Mouse (Mus musculus): ENCODE results near the gene Ctso.
A peak's percentile ranks its signal among the peaks of the same experiment; 100 is the strongest.

The Ctso gene

DNA sequence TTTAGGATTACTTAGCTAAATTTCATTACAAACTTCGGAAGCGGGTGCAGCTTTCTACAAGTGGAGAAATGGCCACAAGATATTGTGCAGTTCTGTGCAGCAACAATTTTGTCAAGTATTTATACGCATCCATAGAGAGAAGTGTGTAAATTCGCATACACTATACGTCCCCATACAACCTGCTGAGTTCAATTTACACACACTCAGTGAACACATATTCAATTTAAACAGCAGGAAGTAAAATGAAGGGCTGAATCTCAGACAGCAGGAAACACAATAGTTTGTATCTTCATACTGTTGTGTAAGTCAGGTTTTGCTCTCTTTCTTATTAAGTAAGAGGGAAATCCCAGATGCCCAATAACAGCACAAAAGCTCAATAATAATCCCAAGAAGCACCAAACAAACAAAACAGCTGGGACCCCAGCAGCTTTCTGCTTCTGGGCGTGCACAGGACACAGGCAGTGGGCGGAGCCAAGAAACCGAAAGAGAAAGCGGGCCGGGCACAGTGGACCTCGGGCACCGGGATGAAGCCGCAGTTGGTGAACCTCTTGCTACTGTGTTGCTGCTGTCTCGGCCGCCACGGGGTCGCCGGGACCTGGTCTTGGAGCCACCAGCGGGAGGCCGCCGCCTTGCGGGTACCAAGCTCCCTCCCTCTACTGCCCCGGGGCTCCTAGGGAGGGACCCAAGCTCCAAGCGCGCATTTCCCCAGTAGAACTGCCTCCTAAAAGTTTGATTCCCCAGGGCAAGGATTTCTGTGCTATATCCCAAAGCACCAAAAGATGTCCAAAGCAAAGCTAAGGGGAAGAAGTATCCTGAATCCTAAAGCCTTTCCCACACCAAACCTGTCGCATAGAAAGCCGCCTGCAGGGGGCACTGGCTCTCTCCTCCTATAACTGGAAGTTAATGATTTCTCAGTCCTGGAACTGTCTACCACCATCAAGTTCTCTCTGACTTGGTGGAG is at the start of gene Ctso:
Ctso (plus strand) TSS at position 461 of the 961 bp plus-strand sequence.
- peak; percentile 92 for DNase-seq

DNA sequence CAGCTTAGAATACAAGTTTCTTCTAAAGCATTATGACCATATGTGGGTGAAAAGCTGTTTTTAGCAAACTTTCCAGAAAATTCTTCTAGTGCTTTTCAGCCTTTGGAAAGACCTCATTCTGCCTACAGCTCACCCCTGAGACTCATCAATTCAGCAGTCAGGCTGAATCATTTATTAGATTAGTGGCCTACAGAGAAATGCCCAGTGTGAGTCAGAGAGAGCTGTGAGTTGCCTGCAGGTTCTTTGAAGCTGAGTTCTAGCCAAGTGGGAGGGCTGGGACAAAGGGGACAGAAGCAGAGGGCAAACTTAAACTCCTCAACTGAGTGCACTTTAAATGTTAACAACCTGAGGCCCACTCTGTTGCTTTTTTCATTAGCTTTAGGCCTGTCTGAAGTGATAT is 48.5 kb upstream of the Ctso start:
- DNase-seq = no peak

DNA sequence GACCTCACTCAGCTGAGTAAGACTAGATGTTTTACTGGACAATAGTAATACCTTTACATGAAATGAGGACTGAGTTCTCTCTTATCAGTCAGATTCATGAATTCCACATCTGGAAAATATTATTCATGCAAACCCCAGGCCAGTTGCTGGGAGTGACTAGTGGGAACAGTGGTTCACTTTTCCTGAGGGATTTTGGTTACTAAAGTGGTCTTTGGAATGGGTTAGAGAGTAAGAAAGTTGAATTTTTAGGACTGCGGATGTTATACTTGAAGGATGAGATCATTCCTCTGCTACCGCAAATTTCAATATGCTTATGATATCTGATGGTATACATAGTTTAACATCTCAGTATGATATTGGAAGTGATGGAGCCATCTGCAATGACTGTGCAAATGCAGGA is 46.8 kb upstream of the Ctso start:
- no peak for DNase-seq

DNA sequence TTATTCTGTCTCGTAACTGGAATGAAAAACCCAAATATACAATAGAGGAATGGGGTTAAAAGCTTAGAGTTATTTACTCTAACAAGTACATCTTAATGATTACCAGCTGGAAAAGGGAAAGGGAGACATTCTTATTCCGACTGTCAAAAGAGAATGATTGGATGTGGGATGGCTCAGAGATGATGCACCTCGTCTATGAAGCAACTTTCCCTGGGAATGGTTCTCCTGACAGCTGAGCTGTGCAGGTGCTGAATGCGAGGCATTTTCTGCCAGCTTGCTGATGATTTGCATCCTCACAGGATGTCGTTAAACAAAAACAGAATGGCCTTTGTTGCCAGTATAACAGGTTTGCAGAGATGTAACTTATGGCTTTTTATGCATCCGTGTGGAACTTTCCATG is 43.3 kb upstream of the Ctso start:
- DNase-seq = no peak

DNA sequence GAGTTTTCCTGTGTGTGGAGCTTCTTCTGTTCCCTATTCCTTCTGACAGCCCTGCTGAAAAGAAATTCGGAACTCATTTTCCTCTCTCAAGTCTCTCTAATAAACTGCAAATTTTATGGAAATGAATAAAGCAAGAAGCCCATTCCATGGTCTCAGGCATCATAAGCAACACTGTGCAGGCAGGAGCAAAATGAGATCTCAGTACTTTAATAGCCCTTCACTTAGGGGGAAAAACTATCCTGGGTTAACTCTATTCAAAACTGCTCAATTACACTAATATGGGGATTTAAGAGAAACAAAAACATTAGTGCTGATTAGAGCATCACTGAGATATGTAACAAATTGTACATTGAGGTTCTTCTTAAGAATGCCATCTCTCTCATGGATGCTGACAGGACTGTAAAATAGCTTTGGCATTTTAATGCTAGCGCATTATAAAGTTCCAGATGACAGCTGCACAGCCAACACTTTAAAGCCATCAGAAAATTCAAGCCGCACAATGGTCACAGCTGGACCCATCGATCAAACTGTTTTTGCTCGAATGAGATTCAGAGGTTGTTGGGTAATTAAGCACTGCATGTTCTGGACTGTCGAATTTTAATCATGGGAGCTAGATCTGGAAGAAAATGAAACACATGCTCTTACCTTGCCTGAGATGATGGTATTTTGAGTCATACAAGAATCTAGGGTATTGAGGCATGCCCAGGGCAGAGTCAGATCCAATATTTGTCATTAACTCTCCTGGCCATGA is 21.9 kb upstream of the Ctso start:
- no peak for DNase-seq

DNA sequence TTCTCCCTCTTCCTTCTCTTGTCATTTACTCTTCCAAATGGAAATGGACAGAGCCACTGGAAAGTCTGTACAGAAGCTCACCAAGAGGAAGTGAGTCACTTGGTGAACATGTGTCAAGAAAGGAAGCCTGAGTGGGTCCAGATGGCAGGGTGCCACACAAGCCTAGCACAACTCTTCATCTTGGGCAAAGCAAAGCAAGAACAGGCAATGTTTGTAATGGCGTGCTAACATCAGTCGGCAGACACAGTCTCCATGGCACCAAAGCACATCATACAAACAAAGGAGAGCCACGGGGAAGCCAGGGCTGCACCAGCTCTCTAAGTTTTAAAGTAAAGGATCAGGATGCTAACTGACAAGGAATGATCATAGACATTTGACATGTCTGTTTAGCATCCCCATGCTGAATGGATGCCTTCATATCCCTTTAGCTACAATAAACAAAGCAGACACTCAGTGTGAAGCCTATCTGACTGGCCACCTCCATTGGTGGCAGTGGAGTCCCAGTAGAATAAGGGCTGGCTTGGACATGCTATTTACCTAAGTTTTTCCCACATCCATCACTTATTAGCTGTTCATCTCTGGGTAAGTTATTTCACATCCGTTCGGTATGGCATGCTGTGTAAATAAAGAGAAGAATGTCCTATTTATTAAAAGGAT is 16.2 kb upstream of the Ctso start:
- no peak for DNase-seq

DNA sequence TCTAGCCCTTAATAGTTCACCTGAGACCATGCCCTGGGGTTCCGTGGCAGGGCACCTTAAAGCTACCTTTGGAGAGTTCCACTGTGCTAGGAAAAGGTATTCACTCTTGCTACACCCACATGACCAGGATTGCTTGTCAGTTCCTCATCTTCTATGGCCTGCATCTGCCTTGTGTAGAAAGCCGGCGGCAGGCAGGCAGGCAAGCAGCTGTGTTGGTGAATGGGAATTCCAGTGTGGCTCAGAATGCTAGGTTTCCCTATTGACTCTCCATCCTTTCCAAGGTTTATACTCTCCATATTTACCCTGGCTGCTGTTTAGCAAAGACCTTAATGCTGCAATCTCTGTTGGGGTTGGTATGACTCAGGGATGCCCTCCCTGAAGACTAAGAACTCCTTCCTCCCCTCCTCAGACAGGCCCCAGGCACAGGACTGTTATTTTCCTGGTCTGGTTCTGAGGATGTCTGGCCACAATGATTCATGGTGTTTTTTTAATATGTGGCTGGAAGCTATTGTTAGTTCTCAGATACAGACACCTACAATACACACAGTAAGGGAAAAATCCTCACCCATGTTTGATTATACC is 15.0 kb upstream of the Ctso start:
- no peak for DNase-seq

DNA sequence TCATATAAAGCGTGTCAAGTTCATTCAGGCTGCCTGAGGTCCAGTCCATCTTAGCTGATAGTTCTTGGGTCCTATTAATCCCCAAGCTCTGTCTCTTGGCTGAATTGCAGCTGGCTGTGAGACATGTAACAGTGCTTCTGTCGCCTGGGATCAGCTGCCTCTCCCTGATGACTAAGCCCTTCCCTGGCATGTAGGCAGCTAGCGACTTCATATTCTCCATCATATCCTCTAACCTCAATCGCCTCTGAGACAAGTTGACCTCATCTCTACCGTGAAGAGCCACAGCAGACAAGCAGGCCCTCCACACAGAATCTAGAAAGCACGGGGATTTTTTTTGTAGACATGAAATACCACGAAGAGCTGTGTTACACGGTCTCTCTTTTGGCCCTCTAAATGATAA is 14.2 kb upstream of the Ctso start:
- DNase-seq = no peak

DNA sequence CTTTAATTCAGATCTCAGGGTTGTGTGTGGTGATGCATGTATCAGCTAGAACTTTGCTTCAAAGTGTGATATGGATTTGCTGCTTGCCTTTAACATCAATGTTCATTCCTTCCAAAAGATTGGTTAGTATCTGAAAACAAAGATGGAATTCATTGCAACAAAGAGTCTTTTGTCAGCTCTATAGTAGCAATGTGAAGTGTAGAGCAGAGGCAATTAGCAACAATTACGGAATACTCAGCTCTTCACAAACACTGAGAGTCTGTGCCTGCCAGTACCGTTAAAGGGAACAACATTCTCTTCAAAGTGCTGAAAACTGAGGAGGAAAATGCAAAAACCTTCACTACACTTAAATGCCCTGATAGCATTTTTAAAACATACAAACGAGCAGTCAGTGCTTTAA is 12.7 kb upstream of the Ctso start:
- no peak for DNase-seq

DNA sequence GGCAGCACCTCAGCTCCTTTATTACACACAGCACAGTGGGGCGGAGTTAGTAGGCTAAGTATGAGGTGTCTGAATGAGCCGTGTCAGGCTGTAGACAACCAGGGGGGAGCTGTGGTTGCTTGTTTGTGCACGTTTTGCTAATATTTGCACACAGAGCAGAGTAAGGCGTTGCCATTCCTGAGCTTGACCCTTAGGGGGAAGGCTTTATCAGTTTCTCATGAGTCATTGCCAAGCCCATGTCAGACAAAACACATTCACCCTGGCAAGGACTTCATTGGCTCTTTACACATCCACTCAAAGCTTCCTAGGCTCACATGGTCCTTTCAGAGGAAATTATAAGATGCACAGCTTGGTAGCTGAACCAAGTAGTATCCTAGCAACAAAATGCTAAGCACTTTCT is 9.5 kb upstream of the Ctso start:
- DNase-seq = no peak

DNA sequence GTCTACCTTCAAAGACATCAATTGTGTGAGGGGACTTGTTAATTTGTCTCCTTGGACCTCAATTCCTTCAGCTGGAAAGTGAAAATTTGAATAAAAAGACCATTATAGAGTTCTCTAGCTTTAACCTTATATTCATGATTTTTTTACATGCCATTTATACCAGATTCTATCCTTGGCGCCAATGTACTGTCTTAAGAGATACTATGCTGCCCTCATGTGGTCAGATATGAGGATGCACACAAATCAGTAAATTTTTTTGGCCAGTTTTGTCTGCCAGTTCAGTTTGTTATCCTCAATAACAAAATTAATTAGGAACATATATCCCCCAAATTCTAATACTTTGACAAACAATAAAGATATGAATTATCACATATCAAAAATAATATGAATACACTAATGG is 7.5 kb upstream of the Ctso start:
- DNase-seq = peak; percentile 51

DNA sequence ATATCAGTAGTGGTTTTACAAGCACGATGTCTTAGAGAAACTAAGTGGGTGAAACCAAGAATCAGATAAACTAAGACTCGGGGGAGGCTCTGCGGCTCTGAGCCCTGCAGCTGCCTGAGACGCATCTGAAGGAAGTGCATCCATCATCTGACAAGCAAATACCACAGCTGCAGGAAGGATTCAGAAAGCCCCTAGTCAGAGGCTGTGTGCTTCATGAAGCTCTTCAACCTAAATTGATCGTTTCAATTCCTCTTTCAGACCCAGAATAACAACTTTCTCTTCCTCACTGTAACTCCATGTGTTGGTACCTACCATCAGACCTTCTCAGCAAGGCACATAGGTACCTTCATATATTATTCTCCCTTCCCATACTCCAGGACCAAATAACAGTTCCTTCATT is 6.5 kb upstream of the Ctso start:
- no peak for DNase-seq

DNA sequence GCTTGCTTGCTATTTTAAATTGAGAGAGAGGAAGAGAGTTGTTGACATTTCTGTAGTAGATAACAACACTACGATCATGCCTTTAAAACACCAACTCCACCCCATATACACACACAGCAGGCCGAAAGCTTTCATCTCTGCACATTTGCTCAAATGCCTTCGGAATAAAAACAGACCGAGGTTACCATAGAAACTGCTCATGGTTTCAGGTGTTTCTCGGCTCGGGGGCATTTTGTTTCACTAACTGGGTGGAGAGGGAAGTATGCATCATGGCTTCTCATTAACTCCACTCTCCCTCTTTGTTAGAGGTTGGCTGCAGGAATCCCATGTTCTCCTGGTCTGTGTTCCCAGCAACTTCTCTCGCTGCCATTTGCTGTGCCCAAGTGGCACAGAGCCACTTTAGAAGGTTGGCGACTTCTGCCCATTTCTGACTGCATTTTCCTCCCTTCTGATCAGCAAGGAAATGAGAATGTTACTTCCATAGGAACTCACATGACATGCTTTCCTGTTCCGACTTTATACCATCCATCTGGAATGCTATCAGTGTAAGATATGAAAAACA is 5.6 kb upstream of the Ctso start:
- no peak for DNase-seq

DNA sequence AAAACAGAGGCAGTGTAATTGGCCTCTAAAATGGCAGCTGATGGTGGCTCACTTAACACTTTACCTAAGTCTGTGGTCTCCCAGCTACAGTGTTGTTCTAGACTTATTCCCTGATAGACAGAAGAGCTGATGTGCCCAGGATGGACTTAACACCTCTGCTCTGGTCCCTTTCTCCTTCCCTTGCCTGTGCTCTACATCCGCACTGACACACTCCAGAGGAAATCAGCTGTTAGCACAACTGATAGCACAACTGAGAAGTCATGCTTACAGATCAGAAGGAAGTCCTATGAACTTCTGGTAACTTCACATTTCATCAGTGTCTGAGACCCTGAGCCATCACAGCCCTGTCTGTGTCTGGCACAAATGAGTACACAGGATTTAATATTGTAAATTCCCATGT is 3.3 kb upstream of the Ctso start:
- DNase-seq = no peak

DNA sequence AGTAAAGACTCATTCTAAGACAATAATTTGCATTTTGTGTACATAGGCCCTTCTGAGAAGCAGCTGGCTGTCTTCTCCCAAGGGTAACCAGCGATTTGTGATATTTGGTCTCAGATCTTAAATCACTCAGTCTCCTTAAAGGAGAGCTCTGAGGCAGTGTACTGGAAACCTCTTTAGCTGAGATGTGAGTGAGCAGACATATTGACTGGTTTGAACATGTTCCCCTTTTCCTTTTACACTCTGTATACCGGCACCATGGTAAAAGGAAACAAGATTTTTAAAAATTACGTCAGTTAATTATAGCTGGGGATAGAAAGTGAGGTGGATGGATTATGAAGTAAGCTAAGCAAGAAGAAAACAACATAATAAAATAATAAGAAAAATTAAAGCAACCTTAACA is 706 bp upstream of the Ctso start:
- DNase-seq = no peak

DNA sequence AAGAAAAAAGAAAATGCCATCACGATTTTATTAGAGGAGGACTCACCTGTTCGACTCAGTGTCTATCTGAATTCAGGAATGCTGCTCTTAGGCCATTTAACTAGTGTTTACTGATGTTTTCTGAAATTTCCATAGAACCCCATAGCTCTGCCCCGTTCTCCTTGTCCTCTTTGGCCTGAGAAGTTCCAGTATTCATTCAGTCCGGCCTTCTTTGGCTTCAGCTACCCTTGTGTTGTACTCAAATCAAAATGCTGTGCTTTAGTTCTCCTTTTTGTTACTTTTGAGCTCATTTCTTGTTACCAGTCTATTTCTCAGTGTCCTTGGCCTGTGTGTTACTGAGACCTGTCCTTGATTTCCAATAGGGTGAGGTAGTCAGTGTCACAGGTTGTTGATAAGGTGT is 947 bp downstream of the Ctso start:
- no peak for DNase-seq

DNA sequence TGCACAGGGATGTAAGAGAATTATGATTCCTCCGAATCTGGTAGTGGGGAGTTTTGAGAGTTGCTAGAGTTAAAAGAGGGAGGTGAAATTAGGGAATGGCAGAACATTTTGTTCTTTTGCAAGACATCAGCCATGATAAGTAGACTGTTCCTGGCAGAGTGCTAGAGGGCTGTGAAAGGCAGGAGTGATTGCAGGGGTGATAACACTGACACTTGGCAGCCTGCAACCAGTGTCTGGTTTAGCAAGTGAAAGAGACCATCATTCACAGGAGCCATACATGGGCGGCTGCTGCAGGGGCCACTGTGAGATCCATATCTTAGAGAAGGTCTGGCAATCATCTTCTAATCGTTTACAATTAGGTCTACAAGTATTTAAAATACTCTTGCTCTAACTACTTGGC is 6.5 kb downstream of the Ctso start:
- peak; percentile 19 for DNase-seq

DNA sequence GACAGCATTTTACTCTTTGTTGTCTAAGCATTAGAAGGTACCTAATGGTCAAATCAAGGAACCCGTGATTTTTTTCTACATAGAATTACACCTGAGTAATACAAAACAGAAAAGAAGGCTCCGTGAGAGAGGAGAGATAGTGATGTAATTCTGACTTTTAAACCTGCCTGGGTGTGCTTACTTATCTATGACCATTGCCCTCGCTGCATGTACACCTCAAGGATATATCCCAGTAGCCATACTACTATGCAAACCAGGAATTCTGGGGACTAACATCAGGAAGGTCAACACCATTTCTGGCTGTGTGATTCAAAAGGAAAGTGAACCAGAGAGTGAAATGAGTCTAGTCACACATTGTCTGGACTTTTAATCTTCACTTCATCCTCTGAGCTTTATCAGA is 9.9 kb downstream of the Ctso start:
- no peak for DNase-seq

DNA sequence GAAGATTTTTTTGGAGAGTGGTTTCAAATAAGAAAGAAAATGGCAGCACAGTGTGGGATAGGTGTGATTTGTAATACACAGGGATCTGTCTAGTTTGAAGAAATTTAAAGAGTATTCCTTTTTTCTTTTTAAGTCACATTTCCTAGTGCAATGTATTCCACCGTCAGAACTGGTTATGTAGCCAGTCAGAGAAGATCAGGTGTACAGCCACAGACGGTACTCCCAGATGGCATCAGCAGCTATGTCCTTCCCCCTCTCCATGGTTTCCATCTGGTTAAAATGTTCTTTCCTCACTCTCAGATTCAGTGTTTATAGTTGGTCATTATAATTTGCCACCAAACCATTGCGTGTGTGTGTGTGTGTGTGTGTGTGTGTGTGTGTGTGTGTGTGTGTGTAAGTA is 10.7 kb downstream of the Ctso start:
- no peak for DNase-seq

DNA sequence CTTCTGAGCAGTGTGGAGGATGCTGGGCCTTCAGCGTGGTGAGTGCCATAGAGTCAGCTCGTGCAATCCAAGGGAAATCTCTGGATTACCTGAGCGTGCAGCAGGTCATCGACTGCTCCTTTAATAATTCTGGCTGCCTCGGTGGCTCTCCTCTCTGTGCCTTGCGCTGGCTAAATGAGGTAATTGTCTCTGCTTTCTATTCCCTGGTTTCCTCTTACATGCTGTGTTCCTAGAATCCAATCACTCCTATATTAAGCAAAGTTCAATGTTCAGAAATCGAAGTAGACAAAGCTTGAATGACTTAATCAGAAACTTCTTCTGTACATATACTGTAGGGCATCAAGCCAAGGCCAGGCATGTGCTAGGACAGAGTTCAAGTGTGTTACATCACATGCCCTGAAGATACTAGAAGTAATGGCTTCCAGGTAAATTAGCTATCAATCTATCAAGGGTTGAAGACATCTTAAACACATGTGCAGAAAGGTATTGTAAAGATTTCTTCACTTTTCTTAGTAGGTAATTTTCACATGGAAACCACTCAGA is 12.5 kb downstream of the Ctso start:
- DNase-seq = no peak

DNA sequence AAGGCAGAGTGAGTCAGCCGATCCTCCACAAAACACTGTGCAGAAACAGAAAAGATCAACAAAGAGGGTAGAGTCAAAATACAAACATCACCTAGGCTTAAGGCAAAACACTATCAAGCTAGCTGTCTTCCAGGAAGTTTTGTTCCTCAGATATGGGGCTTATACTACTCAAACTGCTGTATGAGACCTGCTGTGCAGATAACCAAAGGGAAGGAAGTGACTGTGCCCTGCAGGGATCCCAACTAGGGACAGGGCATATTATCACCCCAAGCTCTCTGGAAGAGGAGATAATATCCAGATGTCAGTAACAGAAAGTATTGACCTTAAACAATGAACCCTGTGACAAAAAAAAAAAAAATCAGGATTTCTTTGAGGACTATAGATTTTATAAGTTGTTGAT is 16.6 kb downstream of the Ctso start:
- DNase-seq = no peak

DNA sequence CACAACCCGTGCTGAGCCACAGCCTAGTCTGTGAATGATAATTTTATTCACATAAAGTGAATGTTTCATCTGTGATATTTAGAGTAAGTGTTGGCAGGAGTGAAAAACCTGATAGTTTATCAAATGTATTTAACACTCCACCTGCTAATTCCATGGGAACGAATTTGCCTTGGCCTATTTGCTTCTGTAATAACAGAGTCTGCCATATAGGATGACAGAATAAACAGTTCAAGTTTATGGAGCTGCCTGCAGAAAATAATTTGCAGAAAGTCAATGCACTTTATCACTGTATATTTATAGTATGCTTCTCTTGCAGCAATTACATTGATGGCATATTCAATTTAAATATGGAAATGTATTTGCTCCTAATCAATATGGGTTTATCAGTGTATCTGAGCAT is 19.4 kb downstream of the Ctso start:
- DNase-seq = no peak

DNA sequence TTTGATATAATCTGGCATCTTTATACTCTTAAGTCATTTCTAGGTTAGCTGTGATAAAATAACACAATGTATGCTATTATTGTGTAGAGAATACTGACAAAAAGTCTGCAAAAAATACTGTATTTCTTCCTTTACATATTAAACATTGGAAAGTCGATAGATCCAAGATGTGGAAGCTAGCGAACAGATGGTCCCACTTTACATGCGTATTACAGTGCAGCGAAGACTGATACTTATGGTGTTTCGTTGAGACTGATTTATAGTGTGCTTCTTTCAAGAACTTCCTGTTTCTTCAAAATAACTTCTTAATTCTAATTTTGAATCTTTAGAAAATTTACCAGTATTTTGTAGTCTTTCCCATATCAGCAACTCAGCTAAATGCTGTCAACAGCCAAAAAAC is 25.1 kb downstream of the Ctso start:
- no peak for DNase-seq

Measured in lung, postnatal 14 days (tissue).